10 mouse cellular contexts compared by ENCODE assay signal in the genomic region with DNA sequence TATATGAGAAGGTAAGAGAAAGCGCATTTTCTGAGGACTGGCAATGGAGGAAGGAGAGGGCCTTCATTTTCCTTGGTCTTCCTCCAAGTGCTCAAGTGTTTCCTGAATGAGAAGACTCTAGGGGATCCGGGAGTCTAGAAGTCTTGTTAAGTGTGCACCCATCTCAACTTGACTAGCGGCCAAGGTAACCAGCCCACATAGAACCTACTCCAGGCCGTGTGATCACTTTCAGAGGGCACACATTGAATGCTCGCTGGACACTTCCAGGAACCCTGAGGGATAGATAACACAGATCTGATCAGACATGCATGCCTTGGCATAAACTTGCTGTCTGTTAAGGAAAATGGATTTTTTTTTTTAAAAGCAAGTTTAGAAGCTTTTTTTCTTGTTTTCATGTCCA. TPM values are rescaled to one million over a fixed set of nuclear protein-coding genes. Genes with fewer than 3 reads are reported as not detected.
DNase-seq lines count a peak whose midpoint lies in the region; ATAC-seq and TF ChIP-seq lines count a peak whose summit lies in the region.
"Had no signal": no experiment of that assay in that cellular context is flagged by ENCODE, and none has a peak within 500 bp of the region (broad histone marks: within the 10 kb centered on the region; RNA-seq: fewer than 3 reads in every experiment).

No protein-coding gene starts in this region.

- 0 out of 2 replicates have a peak, but pooled peaks cover 2% of the 10 kb centered on the region for H3K27me3 ChIP-seq in hindbrain, embryonic 15.5 days
- H3K27me3 ChIP-seq in hindbrain, embryonic 10.5 days (ENCODE audit: insufficient read depth, poor library complexity, severe bottlenecking) = peaks cover 5% of the 10 kb centered on the region; the same call in 1 of the 2 replicates
- H3K27me3 ChIP-seq in spleen, adult 2 months (ENCODE audit: control insufficient read depth, insufficient read depth, low read length) = no peaks in the 10 kb centered on the region
- H3K27me3 ChIP-seq in stomach, postnatal 0 days (ENCODE audit: control insufficient read depth, insufficient read depth, low read length) = no peaks in the 10 kb centered on the region
- H3K27me3 ChIP-seq: neural tube, embryonic 13.5 days had no signal

- no peak overlapping the region for H3K9ac ChIP-seq in hindbrain, embryonic 15.5 days
- no peak overlapping the region for H3K9ac ChIP-seq in stomach, postnatal 0 days (ENCODE audit: low read length)

- WGBS in hindbrain, embryonic 15.5 days = 84% methylated on average over 5 of the region's 5 CpGs
- WGBS in hindbrain, embryonic 10.5 days = 92% methylated on average over 5 of the region's 5 CpGs
- WGBS in spleen, adult 2 months = 62% methylated on average over 5 of the region's 5 CpGs
- WGBS in large intestine, adult 2 months = 26% methylated on average over 5 of the region's 5 CpGs
- WGBS in stomach, postnatal 0 days = 62% methylated on average over 5 of the region's 5 CpGs

- TF ChIP-seq EP300 in stomach, postnatal 0 days (optimal IDR thresholded peaks at IDR 0.05) = no peak

- H3K4me1 ChIP-seq in hindbrain, embryonic 15.5 days (replicated peaks) = peaks cover 7% of the 10 kb centered on the region
- H3K4me1 ChIP-seq in hindbrain, embryonic 10.5 days (replicated peaks) = peaks cover 26% of the 10 kb centered on the region
- peaks cover 10% of the 10 kb centered on the region for H3K4me1 ChIP-seq in spleen, adult 2 months (ENCODE audit: control insufficient read depth, insufficient read depth, insufficient read length)
- H3K4me1 ChIP-seq in stomach, postnatal 0 days (replicated peaks; ENCODE audit: control insufficient read depth, insufficient read depth) = no peaks in the 10 kb centered on the region

- no peak for DNase-seq in hindbrain, embryonic 10.5 days (ENCODE audit: low spot score)
- no peak for DNase-seq in spleen, adult 2 months (ENCODE audit: low read depth in 1 of 2, low spot score in 2 of 2)
- no peak for DNase-seq in spleen, adult 12 weeks (ENCODE audit: low spot score)
- DNase-seq in large intestine, adult 2 months (ENCODE audit: low read depth, low spot score) = peak; percentile 28
- DNase-seq in stomach, postnatal 0 days (ENCODE audit: low spot score) = no peak
- no peak for DNase-seq in right cerebral cortex, postnatal 36 days (ENCODE audit: low spot score in 2 of 2)

- TF ChIP-seq CTCF in spleen, adult 2 months (IDR thresholded peaks at IDR 0.05; ENCODE audit: extremely low read depth, insufficient read depth, insufficient read length, insufficient replicate concordance) = no peak
- TF ChIP-seq CTCF in stomach, postnatal 0 days (IDR thresholded peaks at IDR 0.05; ENCODE audit: low read depth) = no peak

- no peaks in the 10 kb centered on the region for H3K9me3 ChIP-seq in hindbrain, embryonic 15.5 days
- no peaks in the 10 kb centered on the region for H3K9me3 ChIP-seq in hindbrain, embryonic 10.5 days
- H3K9me3 ChIP-seq in stomach, postnatal 0 days (ENCODE audit: control insufficient read depth, low read length) = no peaks in the 10 kb centered on the region
- H3K9me3 ChIP-seq: hindbrain, embryonic 12.5 days; neural tube, embryonic 13.5 days had no signal

- no peak overlapping the region for H3K4me3 ChIP-seq in hindbrain, embryonic 15.5 days
- H3K4me3 ChIP-seq in hindbrain, embryonic 10.5 days = no peak overlapping the region
- no peak overlapping the region for H3K4me3 ChIP-seq in spleen, adult 2 months (ENCODE audit: extremely low read depth, insufficient read depth, insufficient read length)
- peak overlapping the region; percentile 64; the same call in 1 of the 2 replicates for H3K4me3 ChIP-seq in stomach, postnatal 0 days (ENCODE audit: low read depth, low read length)

- H3K4me2 ChIP-seq in hindbrain, embryonic 15.5 days = peak overlapping the region; percentile 86; the same call in 1 of the 2 replicates
- H3K4me2 ChIP-seq in stomach, postnatal 0 days (replicated peaks; ENCODE audit: low read depth) = peak overlapping the region; percentile 86

- no peak for TF ChIP-seq POLR2A in spleen, adult 2 months (IDR thresholded peaks at IDR 0.05; ENCODE audit: low read depth, low read length)

- H3K27ac ChIP-seq in hindbrain, embryonic 15.5 days (replicated peaks) = no peak overlapping the region
- no peak overlapping the region for H3K27ac ChIP-seq in hindbrain, embryonic 10.5 days
- H3K27ac ChIP-seq in spleen, adult 2 months (ENCODE audit: insufficient read depth, low read length) = 0 out of 2 replicates have a peak overlapping the region, but pooled peaks have one; percentile 28
- peak overlapping the region; percentile 79 for H3K27ac ChIP-seq in stomach, postnatal 0 days (replicated peaks)
- H3K27ac ChIP-seq: hindbrain, embryonic 12.5 days; neural tube, embryonic 13.5 days had no signal

- no peak for ATAC-seq in hindbrain, embryonic 15.5 days (ENCODE audit: low FRiP score, low read depth)
- no peak for ATAC-seq in stomach, postnatal 0 days (ENCODE audit: low FRiP score, low TSS enrichment)
- ATAC-seq in activated CD4-positive, CD25-positive, alpha-beta regulatory T cell, adult 4 months = no peak

- H3K36me3 ChIP-seq in hindbrain, embryonic 15.5 days = no peaks in the 10 kb centered on the region
- H3K36me3 ChIP-seq in hindbrain, embryonic 10.5 days = no peaks in the 10 kb centered on the region
- H3K36me3 ChIP-seq in spleen, adult 2 months (ENCODE audit: control insufficient read depth, insufficient read depth, low read length) = no peaks in the 10 kb centered on the region
- H3K36me3 ChIP-seq in stomach, postnatal 0 days (ENCODE audit: control insufficient read depth, insufficient read depth, low read length) = no peaks in the 10 kb centered on the region
- H3K36me3 ChIP-seq: hindbrain, embryonic 12.5 days; neural tube, embryonic 13.5 days had no signal

RNA-seq across cellular contexts. Expression of gene Lacc1, which starts 0.6 kb away (rescaled TPM):
- polyA plus RNA-seq in hindbrain, embryonic 15.5 days (2015; fragmentation: Nextera tagmentation; extraction: Ambion mirVana) = 2.6 and 3.0 TPM in 2 replicates
- 4.3 and 5.3 TPM in 2 replicates for polyA plus RNA-seq in hindbrain, embryonic 10.5 days (2016; fragmentation: Nextera tagmentation; extraction: Ambion mirVana)
- polyA plus RNA-seq in spleen, adult 2 months (2012; rRNA removed) = 4.4 and 6.9 TPM in 2 replicates
- polyA plus RNA-seq in large intestine, adult 2 months (2012; rRNA removed) = 4.4 and 5.2 TPM in 2 replicates
- polyA plus RNA-seq in stomach, postnatal 0 days (2015; fragmentation: Nextera tagmentation; extraction: Ambion mirVana) = 7.7 and 8.5 TPM in 2 replicates
- not detected for polyA plus RNA-seq in activated CD4-positive, CD25-positive, alpha-beta regulatory T cell, adult 4 months (2017; shearing (Covaris generic))

RNA-seq across cellular contexts. Expression of gene Ccdc122, which starts 0.8 kb away (rescaled TPM):
- 0.48 and 1.4 TPM in 2 replicates for polyA plus RNA-seq in hindbrain, embryonic 15.5 days (2015; fragmentation: Nextera tagmentation; extraction: Ambion mirVana)
- polyA plus RNA-seq in hindbrain, embryonic 10.5 days (2016; fragmentation: Nextera tagmentation; extraction: Ambion mirVana) = 0.95 TPM in 2 replicates
- polyA plus RNA-seq in spleen, adult 2 months (2012; rRNA removed) = 0.32 and 0.81 TPM in 2 replicates
- polyA plus RNA-seq in large intestine, adult 2 months (2012; rRNA removed) = 0.61 and 1.1 TPM in 2 replicates
- 7.9 and 9.2 TPM in 2 replicates for polyA plus RNA-seq in stomach, postnatal 0 days (2015; fragmentation: Nextera tagmentation; extraction: Ambion mirVana)
- polyA plus RNA-seq in activated CD4-positive, CD25-positive, alpha-beta regulatory T cell, adult 4 months (2017; shearing (Covaris generic)) = 1 to 10 TPM; 2.7 to 2.8 TPM

Comparison
In these comparisons a context has a peak if more than half of its experiments do, and no peak if none do; other contexts are left out.
1. H3K27ac ChIP-seq: peak in spleen, adult 2 months (single experiment) and stomach, postnatal 0 days (single experiment); none in hindbrain, embryonic 15.5 days (single experiment) and hindbrain, embryonic 10.5 days (single experiment).